Mouse (Mus musculus) MEL (cell line): ENCODE results near the gene Enkur. TPM values are rescaled to one million over a fixed set of nuclear protein-coding genes. Genes with fewer than 3 reads are reported as not detected.

Experiments used
- DNase-seq: peaks from one replicate; pipeline ENCODE4 v3.0.0; 2011; ENCODE audit warnings: low read depth, low spot score
- H3K27ac ChIP-seq: 2 replicates; pipeline ENCODE4 v1.5.1; 2012; ENCODE audit warnings: low read depth, mild to moderate bottlenecking, control low read depth, low read length, moderate library complexity; ENCODE audit not compliant: control insufficient read depth
- H3K27me3 ChIP-seq, 2 experiments: fragments of 150-350 bp in 1 of 2; sonication (generic) in 1 of 2; 2 replicates each; pipeline ENCODE4 v1.6.1; 2012; ENCODE audit warnings: low read length in 2 of 2, mild to moderate bottlenecking in 2 of 2, improper control_type of control experiment in 1 of 2, moderate library complexity in 1 of 2; ENCODE audit not compliant: insufficient read depth in 2 of 2, control insufficient read depth in 1 of 2
- H3K36me3 ChIP-seq, 2 experiments: 2 replicates each; pipeline ENCODE4 v1.6.1; 2012 to 2014; ENCODE audit warnings: low read length in 2 of 2, improper control_type of control experiment in 1 of 2, inconsistent platforms in 1 of 2, mild to moderate bottlenecking in 1 of 2; ENCODE audit not compliant: insufficient read depth in 2 of 2, control insufficient read depth in 1 of 2
- H3K4me1 ChIP-seq, 2 experiments: fragments of 150-350 bp in 1 of 2; sonication (generic) in 1 of 2; 2 replicates each; pipeline ENCODE4 v1.6.1; 2012; ENCODE audit warnings: low read length in 2 of 2, improper control_type of control experiment in 1 of 2, mild to moderate bottlenecking in 1 of 2; ENCODE audit not compliant: insufficient read depth in 2 of 2, control insufficient read depth in 1 of 2
- H3K4me3 ChIP-seq, 2 experiments: fragments of 150-350 bp in 1 of 2; sonication (generic) in 1 of 2; 2 replicates each; pipeline ENCODE4 v1.5.1; 2012; ENCODE audit warnings: low read depth in 2 of 2, low read length in 2 of 2, mild to moderate bottlenecking in 2 of 2, moderate library complexity in 2 of 2, control low read depth in 1 of 2, improper control_type of control experiment in 1 of 2; ENCODE audit not compliant: control insufficient read depth in 1 of 2, insufficient read depth in 1 of 2
- H3K79me2 ChIP-seq: 2 replicates; pipeline ENCODE4 v1.6.1; 2012; ENCODE audit warnings: mild to moderate bottlenecking, low read length, moderate library complexity; ENCODE audit not compliant: control insufficient read depth, poor library complexity, insufficient read depth
- H3K9ac ChIP-seq: 2 replicates; pipeline ENCODE4 v1.6.1; 2012; ENCODE audit warnings: low read depth, mild to moderate bottlenecking, control low read depth, low read length, moderate library complexity; ENCODE audit not compliant: control insufficient read depth, poor library complexity, severe bottlenecking
- H3K9me3 ChIP-seq: fragments of 150-350 bp; sonication (generic); replicated peaks from 2 replicates; pipeline ENCODE4 v1.6.1; 2012; ENCODE audit warnings: mild to moderate bottlenecking, low read length, improper control_type of control experiment, moderate library complexity; ENCODE audit not compliant: insufficient read depth
- CHD2 ChIP-seq: IDR thresholded peaks from 2 replicates; pipeline ENCODE4 v1.6.1; 2011; ENCODE audit warnings: low read length, improper control_type of control experiment
- CTCF ChIP-seq, 3 experiments: IDR thresholded peaks in 2 of 3; conservative IDR thresholded peaks in 1 of 3; 2 replicates each; pipeline ENCODE4 v1.5.1; 2011 to 2012; ENCODE audit warnings: low read length in 3 of 3, low read depth in 2 of 3, mild to moderate bottlenecking in 2 of 3, improper control_type of control experiment in 1 of 3, inconsistent platforms in 1 of 3, mixed read lengths in 1 of 3, moderate library complexity in 1 of 3; ENCODE audit not compliant: control insufficient read depth in 1 of 3, insufficient read depth in 1 of 3, poor library complexity in 1 of 3, severe bottlenecking in 1 of 3
- ELF1 ChIP-seq: IDR thresholded peaks from 2 replicates; pipeline ENCODE4 v1.6.1; 2014; ENCODE audit warnings: low read depth, mild to moderate bottlenecking, inconsistent platforms, low read length, improper control_type of control experiment, moderate library complexity
- EP300 ChIP-seq, 2 experiments: IDR thresholded peaks; 2 replicates each; pipeline ENCODE4 v1.6.1; 2011; ENCODE audit warnings: improper control_type of control experiment in 2 of 2, low read length in 2 of 2, low read depth in 1 of 2, mild to moderate bottlenecking in 1 of 2
- GATA1 ChIP-seq: IDR thresholded peaks from 2 replicates; pipeline ENCODE4 v1.6.1; 2011; ENCODE audit warnings: low read depth, low read length, improper control_type of control experiment
- HCFC1 ChIP-seq: IDR thresholded peaks from 2 replicates; pipeline ENCODE4 v1.6.1; 2012; ENCODE audit warnings: low read depth, mild to moderate bottlenecking, inconsistent platforms, low read length, improper control_type of control experiment, moderate library complexity
- MAX ChIP-seq: IDR thresholded peaks from 2 replicates; pipeline ENCODE4 v1.6.1; 2011; ENCODE audit warnings: low read length, improper control_type of control experiment
- MXI1 ChIP-seq: IDR thresholded peaks from 2 replicates; pipeline ENCODE4 v1.6.1; 2011; ENCODE audit warnings: mild to moderate bottlenecking, low read depth, low read length, improper control_type of control experiment
- MYC ChIP-seq: IDR thresholded peaks from 2 replicates; pipeline ENCODE4 v1.6.1; 2011; ENCODE audit warnings: low read depth, mild to moderate bottlenecking, low read length, improper control_type of control experiment, moderate library complexity
- NELFE ChIP-seq: IDR thresholded peaks from 2 replicates; pipeline ENCODE4 v1.6.1; 2011; ENCODE audit warnings: low read depth, low read length, improper control_type of control experiment
- NRF1 ChIP-seq: IDR thresholded peaks from 2 replicates; pipeline ENCODE4 v1.6.1; 2014; ENCODE audit warnings: low read depth, mild to moderate bottlenecking, inconsistent platforms, low read length, improper control_type of control experiment, moderate library complexity; ENCODE audit not compliant: poor library complexity, insufficient read depth, severe bottlenecking
- POLR2A ChIP-seq, 2 experiments: IDR thresholded peaks; 2 replicates each; pipeline ENCODE4 v1.6.1; 2011 to 2012; ENCODE audit warnings: low read length in 2 of 2, mild to moderate bottlenecking in 2 of 2, control low read depth in 1 of 2, improper control_type of control experiment in 1 of 2, low read depth in 1 of 2, moderate library complexity in 1 of 2; ENCODE audit not compliant: control insufficient read depth in 1 of 2, insufficient read depth in 1 of 2, poor library complexity in 1 of 2
- POLR2AphosphoS2 ChIP-seq: IDR thresholded peaks from 2 replicates; pipeline ENCODE4 v1.6.1; 2011; ENCODE audit warnings: low read length, improper control_type of control experiment
- POLR2AphosphoS5 ChIP-seq: IDR thresholded peaks from 2 replicates; pipeline ENCODE4 v1.6.1; 2012; ENCODE audit warnings: low read depth, borderline replicate concordance, mild to moderate bottlenecking, inconsistent platforms, low read length, moderate library complexity, mixed read lengths
- SIN3A ChIP-seq: IDR thresholded peaks from 2 replicates; pipeline ENCODE4 v1.6.1; 2012; ENCODE audit warnings: low read length, improper control_type of control experiment, inconsistent platforms
- TAL1 ChIP-seq: IDR thresholded peaks from 2 replicates; pipeline ENCODE4 v1.6.1; 2012; ENCODE audit warnings: mild to moderate bottlenecking, inconsistent platforms, low read length, moderate library complexity, mixed read lengths
- TCF12 ChIP-seq: IDR thresholded peaks from 2 replicates; pipeline ENCODE4 v1.6.1; 2014; ENCODE audit warnings: low read depth, mild to moderate bottlenecking, inconsistent platforms, low read length, improper control_type of control experiment, moderate library complexity
- USF1 ChIP-seq: IDR thresholded peaks from 2 replicates; pipeline ENCODE4 v1.6.1; 2014; ENCODE audit warnings: low read depth, mild to moderate bottlenecking, inconsistent platforms, low read length, improper control_type of control experiment, moderate library complexity
- ZC3H11A ChIP-seq: IDR thresholded peaks from 2 replicates; pipeline ENCODE4 v1.6.1; 2012; ENCODE audit warnings: low read depth, mild to moderate bottlenecking, inconsistent platforms, low read length, improper control_type of control experiment
- ZKSCAN1 ChIP-seq: IDR thresholded peaks from 2 replicates; pipeline ENCODE4 v1.6.1; 2012; ENCODE audit warnings: low read depth, mild to moderate bottlenecking, inconsistent platforms, low read length, improper control_type of control experiment, moderate library complexity
- ZNF384 ChIP-seq: IDR thresholded peaks from 2 replicates; pipeline ENCODE4 v1.6.1; 2012; ENCODE audit warnings: low read depth, mild to moderate bottlenecking, inconsistent platforms, low read length, improper control_type of control experiment
- polyA plus RNA-seq, 2 experiments: library from polyadenylated mRNA; stranded (reverse) in 1 of 2; unstranded in 1 of 2; fragments of >175 nt in 1 of 2; fragments of >200 nt in 1 of 2; gene quantifications; 2 replicates each; pipeline versions ENCODE4 v1.2.1 to v1.2.4; 2012; ENCODE audit warnings: low replicate concordance in 2 of 2, low read depth in 1 of 2; ENCODE audit not compliant: insufficient read length in 2 of 2, insufficient read depth in 1 of 2, missing spikeins in 1 of 2
- total RNA-seq: library from RNA; depleted of rRNA; stranded (reverse); fragments of 300-350 nt; gene quantifications from 2 replicates; pipeline ENCODE4 v1.2.3, GENCODE M21; 2012; rRNA removed

Enkur gene
- not detected in 2 replicates for total RNA-seq
- not detected for polyA plus RNA-seq

DNA sequence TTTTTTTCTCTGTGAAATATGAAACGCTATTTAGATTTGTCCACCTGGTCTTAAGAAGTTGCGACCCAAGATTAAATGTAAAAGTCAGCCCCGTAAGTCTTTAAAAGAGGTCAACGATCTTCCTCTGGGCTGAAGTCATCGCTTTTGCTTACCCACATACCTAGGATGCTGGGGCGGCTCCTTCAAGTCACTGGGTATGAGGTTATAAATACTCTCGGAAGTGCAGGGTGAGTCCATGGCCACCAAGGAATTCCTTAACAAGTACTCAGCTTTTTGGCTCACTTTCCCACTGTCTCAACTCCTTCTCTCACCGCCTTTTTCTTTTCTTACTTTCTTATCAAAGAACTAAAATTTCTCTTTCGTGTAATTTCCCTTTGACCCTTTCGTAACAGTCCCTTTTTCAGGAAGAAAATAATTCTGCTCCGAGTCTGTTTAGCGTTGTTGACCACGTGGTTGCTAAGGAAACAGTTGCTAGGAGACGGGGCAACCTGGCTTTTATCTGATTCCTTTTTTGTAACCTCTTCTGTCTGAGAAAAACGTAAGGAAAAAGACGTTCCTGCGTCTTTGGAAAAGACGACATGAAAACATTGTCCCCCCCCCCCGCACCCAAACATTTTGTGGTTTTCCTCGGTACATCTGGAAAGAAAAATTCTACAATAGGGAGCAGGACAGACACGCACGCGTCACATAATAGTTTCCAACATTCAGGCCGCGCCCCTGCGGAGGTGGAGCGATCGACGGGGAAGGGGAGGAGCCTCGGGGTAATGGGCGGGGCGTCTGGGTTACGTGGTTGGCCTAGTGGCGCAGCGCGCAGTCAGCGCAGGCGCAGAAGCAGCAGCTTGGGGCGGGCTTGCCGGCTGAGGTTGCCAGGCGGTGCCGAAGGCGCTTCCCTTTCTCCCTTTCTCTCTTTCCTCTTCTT is at the start of gene Enkur, which contains the start of gene Thnsl1:
Gene Enkur (minus strand): TSS at position 454 of the 919 bp plus-strand sequence.
Gene Thnsl1 (plus strand): TSS at position 813 of the 919 bp plus-strand sequence.
- Histone ChIP-seq H3K27ac (peak within 1 kb of the TSS; percentile 53), H3K4me1 (peaks cover 5 to 6% of the 10 kb centered on the region in 2 experiments), H3K9ac (peak within 1 kb of the TSS; percentile 80), H3K27me3 (no peaks in the 10 kb centered on the region), H3K36me3 (peaks cover 0 to 12% of the 10 kb centered on the region in 2 experiments; a peak in 2 of 4 replicates), H3K4me3 (peak within 1 kb of the TSS; percentile 88 to 89), H3K79me2 (no peaks in the 10 kb centered on the region; the same call in 1 of the 2 replicates), H3K9me3 (no peaks in the 10 kb centered on the region)
- DNase-seq: peak; percentile 96
- TF ChIP-seq POLR2A (IDR thresholded peaks at IDR 0.05; ENCODE audit: control insufficient read depth in 1 of 2, insufficient read depth in 1 of 2, low read depth in 1 of 2, low read length in 2 of 2, poor library complexity in 1 of 2) (peak; percentile 73 to 88; a peak in 3 of 4 replicates), TAL1 (no peak), MYC (0 out of 2 replicates have a peak, but pooled peaks have one; percentile 18), HCFC1 (peak; percentile 54; the same call in 1 of the 2 replicates), MAX (peak; percentile 89), USF1 (no peak), GATA1 (peak; percentile 93), MXI1 (peak; percentile 99), POLR2AphosphoS5 (no peak), SIN3A (peak; percentile 98), TCF12 (no peak), NRF1 (peak; percentile 75), NELFE (peak; percentile 68), CTCF (IDR thresholded peaks at IDR 0.05 in 2 of 3, conservative IDR thresholded peaks at IDR 0.05 in 1 of 3; ENCODE audit: control insufficient read depth in 1 of 3, insufficient read depth in 1 of 3, low read depth in 2 of 3, low read length in 3 of 3, poor library complexity in 1 of 3, severe bottlenecking in 1 of 3) (no peak), ZC3H11A (no peak), ZKSCAN1 (no peak), CHD2 (no peak), EP300 (IDR thresholded peaks at IDR 0.05; ENCODE audit: low read depth in 1 of 2, low read length in 2 of 2) (no peak), POLR2AphosphoS2 (no peak), ZNF384 (no peak), ELF1 (peak; percentile 83)
- TF ChIP-seq, all 39 proteins: peak for 10
